Mouse (Mus musculus) left cerebral cortex, postnatal 25 days (tissue): ENCODE results near the gene Nmt1. TPM values are rescaled to one million over a fixed set of nuclear protein-coding genes. Genes with fewer than 3 reads are reported as not detected.

Experiments used
- DNase-seq, 2 experiments: peaks; one replicate each; pipeline ENCODE4 v3.0.0; 2022; ENCODE audit warnings: low spot score in 2 of 2, mixed read lengths in 1 of 2
- intact Hi-C: fragments of 180-260 bp; cut with DNase I; formaldehyde crosslinking; loops from one replicate; pipeline ENCODE4 v1.15.1; 2025
- total RNA-seq, 2 experiments: library from RNA; stranded (reverse); gene quantifications; 2 replicates each; pipeline ENCODE4 v1.2.3; 2021

The Nmt1 gene
- total RNA-seq, 2 experiments from 2014 or later, result 122 to 124 TPM

DNA sequence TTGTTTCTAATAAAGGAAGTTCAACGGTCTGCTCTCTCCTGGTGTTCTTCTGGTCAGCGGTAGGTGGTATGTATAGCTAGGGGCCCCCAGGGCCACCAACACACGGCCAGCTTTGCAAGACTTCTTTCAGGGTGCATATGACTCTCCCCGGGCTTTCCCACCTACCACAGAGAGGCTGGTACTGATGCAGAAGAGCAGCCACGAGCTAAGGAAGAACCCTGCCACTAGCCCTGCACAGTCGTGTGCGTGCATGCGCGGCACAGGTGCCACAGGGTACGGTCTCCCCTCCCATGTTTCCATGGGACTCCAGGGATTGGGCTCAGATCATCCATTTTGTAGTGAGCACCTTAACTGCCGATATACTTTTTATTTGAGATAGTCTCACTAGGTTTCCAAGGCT, 40.9 kb downstream of the Nmt1 start:
- no peak for DNase-seq
- intact Hi-C loops, result no loop called here

DNA sequence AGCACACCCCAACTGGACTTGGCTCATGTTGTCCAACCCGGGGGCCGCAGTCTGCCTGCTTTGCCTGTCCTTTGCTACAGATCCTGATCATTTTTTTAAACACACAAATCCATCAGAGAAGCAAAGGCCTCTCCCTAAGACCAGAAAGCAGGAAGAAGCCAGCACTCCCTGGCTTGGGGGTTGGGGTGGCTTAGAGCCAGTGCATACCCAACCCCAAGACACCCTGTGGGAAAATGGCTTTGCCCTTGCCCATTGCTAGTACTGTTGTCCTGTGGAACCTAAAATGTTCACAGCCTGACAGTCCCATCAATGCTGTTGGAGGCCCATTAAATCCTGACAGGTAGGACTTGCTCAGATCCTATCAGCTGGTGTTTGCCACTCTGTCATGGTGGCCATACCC, 41.7 kb downstream of the Nmt1 start:
- no peak for DNase-seq
- intact Hi-C loops, result no loop called here

DNA sequence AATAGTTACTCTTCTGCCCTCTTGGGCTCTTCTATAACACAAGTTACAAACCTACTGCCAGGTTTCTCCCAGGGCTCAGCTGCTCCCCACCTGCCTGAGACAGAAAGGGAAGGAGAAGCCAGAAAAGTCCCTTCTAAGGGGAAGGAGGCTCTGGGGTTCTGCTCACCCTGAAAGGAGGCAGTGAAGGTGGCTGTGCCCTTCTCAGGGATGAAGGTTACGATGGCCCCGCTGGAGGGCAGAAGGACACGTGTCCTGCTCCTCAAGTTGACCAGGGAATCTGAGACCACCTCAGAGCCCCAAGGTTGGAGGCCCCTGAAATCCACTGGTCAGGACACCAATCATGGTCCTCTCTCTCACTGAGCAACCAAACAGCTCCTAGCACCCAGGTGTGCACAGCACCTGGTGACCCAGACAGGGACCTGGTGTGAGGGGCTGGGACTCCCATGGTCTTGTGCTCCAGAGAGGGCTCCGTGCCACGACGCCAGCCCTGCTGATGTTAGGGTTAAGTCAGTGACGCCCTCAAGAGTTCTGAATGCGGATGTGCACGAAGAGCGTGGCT, 42.4 kb downstream of the Nmt1 start:
- intact Hi-C loops, result no loop called here
- DNase-seq, result no peak

DNA sequence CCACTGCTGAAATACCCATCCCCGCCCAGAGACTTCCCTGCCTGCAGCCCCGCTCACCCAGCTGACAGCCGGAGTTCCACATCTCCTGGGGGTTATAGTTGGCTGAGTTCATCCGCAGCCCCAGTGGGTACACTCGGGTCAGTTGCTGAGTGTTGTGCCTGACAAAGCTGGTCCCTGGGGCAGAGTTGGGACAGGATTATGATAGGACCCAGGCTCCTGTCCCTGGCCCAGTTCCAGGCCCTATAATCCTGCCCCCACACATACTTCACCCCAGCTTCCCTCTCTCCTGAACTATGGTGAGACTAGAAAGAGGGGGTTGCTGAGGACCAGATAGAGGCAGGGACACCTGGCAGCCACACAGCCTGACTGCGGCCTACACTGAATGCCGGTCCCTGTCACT, 45.7 kb downstream of the Nmt1 start:
- DNase-seq, result no peak
- intact Hi-C loops, result no loop called here

DNA sequence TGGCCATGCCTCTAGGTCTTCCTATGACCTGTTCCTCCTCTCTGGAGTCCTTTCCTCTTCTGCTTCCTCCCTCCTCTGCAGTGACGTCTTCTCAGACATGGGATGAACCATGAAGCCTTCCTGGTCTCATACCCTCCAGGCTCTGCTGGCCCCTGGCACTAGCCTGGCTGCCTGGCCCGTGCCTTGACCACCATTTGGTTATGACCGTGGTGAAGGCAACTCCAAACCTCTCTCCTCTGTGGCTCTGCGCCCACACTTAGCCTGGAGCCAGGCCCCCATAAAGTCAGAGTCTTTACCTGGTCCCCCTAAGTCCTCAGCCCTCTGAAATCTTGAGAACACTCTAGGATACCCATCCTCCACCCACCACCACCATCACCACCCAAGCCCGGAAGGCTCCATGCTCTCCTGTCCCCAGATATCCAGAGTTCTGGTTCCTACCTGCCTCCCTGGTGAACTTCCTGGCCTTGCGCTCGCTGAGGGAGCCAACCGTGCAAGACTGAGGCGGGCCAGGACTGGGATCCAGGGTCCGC, 46.2 kb downstream of the Nmt1 start:
- intact Hi-C loops, result no loop called here
- DNase-seq, result no peak

DNA sequence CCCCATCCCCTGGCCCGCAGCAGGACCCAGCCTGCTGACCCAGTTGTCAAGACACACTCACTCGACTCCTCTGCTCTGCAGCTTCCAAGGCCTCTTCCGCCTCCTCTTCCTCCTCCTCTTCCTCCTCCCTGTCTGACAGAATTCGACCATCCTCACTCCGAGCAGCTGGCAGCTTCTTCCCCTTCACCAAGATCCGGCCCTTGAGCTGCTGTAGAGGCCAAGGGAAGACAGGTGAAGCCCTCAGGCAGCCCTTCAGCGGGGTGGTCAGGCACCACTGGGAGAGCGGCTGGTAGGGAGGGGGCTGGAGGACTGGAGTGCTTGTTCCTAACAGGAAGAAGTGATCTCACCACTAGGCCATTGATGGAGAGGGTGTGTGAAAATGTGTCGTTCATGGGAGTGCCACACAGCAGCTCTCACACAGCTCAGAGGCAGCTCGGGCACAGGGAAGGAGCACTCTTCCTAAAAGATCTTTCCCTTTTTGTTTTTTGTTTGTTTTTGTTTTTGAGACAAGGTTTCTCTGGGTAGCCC, 46.9 kb downstream of the Nmt1 start:
- intact Hi-C loops, result no loop called here

DNA sequence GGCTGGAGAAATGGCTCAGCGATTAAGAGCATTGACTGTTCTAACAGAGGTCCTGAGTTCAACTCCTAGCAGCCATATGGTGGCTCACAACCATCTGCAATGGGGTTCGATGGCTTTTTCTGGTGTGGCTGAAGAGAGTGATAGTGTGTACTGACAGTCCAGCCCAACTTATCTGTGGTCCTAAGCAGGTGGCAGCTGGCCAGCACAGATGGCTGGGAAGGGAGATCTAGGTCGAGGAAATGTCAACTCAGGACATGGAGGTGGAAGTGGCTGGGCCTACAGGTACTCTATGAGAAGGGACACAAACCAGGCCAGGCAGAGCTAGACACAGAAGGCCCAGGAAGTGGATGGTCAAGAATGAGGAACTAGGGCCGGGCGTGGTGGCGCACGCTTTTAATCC, 48.0 kb downstream of the Nmt1 start:
- intact Hi-C loops, result no loop called here

More for the DNA sequence above, 46.9 kb downstream of the Nmt1 start:
- no peak for DNase-seq

DNA sequence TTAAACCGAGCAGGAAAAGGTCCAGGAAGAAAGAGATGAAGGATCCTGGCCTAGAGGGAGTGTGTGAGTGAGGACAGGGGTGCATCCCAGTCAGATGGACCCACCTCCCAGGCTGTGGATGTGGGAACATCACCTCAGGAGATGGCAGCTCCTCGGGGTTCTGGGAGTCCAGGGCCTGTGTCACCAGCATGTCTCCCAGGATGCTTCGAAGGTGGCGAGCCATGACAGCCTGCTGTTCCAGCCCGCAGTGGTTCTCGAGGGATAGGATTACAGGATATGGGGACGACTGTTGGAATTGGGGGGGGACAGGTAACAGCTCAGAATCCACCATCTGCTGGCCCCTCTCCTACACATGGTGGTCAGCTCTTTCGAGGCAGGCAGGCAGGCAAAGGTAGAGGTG, 48.6 kb downstream of the Nmt1 start:
- intact Hi-C loops, result no loop called here
- no peak for DNase-seq

More for the DNA sequence above, 48.0 kb downstream of the Nmt1 start:
- no peak for DNase-seq

DNA sequence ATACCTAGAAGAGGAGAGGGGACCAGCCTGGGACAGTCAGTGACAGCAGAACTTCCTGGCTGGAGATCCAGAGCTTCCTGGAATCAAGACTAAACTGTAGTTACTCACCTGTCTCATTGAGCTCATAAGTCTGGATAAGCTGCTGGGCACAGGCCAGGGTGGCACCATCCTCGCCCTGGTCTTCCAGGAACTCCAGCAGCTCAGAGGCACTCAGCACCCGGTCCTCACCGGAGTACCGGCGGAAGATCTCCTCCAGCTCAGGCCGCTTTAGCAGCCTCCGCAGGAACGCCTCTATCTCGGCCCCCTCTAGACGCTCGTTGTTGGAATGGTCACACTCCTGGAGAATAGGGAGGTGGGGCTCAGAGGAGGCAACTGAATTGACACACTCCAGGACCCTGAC, 50.1 kb downstream of the Nmt1 start:
- intact Hi-C loops, result no loop called here
- no peak for DNase-seq

DNA sequence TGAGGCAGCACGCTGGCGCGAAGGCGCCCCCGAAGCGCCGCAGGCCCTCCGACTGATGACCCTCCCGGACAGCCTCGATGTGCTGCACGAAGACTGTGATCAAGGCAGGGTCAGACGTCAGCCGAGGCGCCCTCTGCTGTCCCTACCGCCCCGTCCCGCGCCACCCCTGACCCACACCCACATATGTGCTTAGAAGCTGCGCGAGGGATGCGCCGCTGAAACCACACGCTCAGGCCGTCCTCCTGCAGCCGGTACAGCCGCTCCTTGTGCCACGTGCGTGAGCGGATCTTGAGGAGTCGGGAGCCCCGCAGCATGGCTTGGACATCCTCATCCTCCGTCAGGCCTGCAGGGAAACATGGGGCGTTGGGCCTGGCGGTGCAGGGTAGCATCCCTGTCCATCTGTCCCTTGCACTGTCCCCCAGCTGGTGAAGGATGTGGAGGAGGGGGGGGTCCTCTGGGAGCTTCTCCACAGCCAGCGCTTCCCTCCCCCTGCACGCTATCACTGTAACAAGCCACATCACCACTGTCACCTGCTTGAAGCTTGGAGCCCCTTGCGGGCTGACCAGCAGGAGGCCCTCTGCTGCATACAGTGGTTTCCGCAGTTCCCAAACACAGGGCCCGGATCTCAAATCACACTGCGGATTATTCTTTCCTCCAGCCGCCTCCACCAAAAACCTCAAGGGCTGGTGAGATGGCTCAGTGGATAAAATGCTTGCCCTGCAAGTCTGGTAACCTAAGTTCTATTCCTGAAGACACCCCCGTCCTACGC, 52.5 kb downstream of the Nmt1 start:
- intact Hi-C loops, result no loop called here
- peak in 1 of 2 experiments; percentile 66 for DNase-seq

DNA sequence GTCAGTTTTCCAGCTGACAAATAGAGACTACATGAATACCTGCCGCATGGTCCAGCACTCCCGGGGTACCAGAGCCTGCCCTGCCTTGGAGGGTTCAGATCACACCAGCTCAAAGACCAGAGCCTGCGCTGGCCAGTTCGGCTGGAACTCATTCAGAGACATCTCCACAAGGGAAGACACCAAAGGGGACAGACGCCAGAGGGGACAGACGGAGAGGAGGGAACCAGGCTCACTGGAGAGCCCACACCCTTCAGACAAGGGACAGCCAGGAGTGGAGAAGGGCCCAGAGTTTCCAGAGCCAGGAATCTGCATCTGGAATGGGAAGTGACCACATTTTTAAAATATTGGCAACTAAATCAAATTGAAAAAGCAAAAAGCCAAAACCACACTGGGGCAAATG, 53.6 kb downstream of the Nmt1 start:
- DNase-seq, result no peak
- intact Hi-C loops, result no loop called here

DNA sequence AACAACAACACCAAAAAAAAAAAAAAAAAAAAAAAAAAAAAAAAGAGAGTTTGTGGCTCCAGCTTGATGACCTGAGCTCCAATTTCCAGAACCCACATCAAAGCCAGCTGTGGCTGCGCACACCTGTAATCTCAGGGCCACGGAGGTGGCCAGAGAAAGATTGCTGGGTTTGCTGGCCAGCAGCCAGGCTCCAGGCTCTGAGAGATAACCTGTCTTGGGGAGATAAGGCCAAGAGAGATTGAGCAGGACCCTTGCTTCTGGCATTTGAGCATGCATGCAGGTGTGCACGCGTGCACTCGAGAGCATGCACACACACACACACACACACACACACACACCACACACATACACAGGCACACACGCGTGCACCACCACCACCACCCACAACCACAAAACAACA, 65.3 kb downstream of the Nmt1 start:
- no peak for DNase-seq
- intact Hi-C loops, result no loop called here

DNA sequence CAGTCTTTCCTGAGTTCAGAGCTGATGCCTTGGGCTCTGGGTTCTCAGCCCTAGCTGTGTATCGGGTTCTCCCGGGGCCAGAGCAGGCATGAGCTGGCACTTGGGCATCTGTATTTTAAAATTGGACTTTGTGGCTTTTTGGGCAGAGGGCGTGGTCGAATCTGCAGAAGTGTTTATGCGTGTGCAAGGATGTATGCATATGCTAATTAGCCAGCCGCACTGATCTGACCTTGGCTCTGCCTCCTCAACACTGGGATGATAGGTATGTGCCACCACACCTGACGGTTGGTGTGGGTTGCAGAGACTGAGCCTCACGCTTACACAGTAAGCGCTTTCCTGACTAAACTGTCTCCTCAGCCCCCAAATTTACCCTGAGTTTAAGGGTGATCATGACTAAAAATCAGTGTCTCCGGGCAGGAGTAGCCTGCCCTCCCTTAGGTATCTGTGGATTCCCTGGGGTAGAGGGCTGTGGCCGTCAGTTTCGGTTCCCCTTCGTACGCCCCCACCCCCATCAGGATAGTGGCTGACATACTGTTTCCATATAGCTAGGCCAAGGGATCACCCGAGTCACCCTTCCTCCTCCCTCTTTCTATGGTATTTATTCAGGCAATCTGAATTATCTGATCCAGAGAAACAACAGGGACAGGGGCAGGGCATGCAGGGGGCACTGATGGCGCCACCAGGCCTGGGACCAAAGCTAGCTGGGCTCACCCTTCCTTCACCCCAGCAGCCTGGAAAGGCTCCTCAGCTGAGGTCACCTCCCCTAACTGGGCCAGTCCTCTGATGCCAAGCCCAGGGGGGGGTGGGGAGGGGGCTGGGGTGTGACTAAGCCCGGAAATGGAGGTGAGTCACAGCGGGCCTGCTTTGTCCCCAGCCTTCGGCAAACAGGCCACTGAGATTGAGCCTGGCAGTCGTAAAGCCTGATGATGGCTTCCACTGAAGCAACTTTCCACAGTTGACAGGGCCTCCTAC, 66.2 kb downstream of the Nmt1 start:
- no peak for DNase-seq
- intact Hi-C loops, result no loop called here

DNA sequence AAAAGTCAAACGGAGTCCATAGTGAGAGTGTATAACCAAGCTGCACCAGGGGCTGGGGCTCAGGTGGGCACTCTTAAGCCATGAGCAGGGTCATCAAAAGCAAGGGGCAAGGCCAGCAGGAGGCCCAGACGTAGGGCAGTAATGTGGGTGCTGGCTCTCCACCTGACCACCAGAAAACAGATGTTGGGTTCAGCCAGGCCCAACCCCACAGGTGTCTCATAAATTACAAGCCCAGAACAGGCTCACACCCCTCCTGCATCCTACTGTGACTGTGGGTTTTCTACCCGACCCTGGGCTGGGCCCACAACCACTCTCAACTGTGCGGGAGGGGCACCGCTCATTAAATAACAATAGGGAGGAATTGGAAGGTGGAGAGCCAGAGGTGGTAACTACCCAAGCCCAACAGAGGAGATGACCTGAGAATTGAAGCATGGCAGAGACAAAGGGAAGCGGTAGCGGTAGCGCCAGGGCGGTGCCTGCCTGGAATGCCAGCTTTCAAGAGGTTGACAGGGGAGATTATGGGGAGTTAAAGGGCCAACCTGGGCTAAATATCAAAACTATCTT, 67.2 kb downstream of the Nmt1 start:
- no peak for DNase-seq
- intact Hi-C loops, result no loop called here

DNA sequence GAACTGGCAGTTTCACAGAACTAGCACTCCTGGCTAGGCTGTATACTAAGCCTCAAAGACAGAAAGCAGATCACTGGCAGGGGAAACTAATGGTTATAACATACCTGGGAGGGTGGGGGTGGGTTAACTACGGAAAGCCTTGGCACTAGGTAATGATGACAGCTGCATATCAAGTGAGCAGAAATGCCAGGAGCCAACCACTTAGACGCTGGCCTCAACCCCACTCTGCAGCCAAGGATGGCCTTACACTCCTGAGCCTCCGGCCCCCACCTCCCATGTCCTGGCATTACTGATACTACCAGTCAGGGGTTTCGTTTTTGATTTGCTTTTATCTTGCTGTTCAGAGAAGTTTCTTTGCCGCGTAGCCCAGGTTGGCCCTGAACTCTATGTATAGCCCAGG, 67.8 kb downstream of the Nmt1 start:
- no peak for DNase-seq
- intact Hi-C loops, result no loop called here

DNA sequence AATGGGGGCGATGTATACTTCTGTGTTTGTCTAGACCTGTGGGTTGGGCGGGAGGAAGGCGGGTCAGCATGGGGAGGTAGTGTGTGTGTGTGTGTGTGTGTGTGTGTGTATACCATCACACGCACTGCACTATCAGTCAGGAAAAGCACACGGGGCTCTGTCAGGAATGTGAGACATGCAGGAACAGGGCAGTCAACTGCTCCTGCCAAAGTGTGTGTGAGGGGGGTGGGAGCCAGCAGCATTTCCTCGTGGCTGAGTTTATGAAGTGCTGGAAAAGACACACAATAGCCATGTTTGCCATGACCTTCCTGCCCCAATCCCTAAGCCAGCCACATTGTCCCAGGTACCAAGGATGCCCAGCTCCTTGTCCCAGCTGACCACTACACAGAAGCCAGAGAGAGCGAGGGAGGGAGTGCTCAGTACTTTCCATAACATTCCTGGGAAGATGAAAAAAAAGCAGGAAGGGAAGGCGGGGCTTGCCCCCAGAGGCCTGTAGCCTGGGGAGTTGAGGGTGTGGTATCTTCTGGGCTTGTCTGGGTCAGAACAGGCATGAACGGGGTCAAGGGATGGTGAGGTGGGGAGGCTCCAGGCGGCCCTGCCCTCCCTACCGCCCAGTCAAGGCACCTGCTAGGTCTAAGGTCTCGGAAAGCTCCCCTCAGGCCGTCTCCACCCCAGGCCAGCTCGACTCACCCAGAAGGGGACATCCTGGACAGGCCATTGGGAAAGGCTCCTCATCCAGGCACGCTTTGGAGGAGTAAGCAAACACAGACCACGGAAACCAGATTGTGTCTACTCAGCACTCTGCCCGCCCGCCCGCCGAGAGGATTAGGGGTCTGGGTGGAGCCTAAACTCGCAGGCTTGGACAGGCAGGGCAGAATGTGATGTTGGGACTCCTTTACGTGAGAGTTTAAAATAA, 69.2 kb downstream of the Nmt1 start:
- intact Hi-C loops, result no loop called here

DNA sequence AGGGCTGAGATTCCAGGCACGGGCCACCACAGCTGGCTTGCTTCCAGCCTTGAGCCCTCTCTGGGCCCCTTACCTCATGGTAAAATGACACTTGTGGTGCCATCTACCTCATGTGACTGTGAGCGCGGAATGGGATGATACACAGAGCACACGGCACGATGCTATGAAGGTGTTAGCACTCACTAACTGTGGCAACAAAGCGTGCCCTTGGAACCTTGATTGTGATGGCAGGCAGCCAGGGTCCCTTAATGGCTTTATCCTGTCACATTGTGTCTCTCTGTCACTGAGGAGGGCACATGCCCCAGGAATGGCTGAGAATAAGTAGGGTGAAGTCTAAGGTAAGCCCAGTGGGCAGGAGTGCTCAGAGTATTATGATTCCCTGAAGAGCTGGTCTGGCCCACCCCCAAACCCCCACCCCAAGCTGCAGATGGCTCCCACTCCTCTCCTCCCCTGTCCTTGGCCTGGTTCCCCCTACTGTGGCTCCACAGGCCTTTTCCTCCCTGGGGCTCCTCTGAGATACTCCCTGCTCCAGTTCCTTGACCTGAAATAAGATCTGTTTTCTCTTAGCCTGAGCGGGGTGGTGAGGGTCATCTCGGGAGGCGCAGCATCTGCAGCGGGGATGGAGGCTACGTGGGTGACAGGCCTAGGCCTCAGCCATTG, 70.7 kb downstream of the Nmt1 start:
- intact Hi-C loops, result no loop called here
- DNase-seq, result no peak

More for the DNA sequence above, 69.2 kb downstream of the Nmt1 start:
- DNase-seq, result no peak

DNA sequence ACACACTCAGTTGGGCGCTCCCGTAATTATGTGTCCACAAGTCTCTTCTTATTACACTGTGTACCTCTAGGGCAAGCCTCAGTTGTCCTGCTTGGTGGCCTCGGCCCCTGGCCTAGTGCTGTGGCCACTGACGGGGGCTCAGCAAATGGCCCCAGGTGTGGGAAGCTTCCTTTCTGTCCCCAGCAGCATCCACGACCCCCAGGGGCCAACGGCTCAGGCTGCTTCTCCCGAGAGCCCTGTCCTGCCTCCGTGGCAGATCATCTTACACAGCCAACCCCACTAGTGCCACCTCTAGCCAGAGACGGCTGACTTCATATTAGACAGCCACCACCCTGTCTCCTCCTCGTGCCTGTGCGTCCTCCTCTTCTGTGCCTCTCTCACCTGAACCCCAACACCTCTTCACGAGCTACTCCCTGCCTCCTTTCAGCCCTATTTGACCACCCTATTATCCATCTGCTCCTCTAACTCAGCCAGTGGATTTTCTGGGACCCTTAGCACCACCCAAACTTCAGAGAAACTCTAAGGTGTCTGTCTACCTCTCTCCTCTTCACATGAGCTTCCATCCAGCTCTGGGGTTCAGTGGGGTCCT, 71.5 kb downstream of the Nmt1 start:
- intact Hi-C loops, result no loop called here
- DNase-seq, result no peak
